In genomic region chr11:84637268-84637667, GRCm38 (mm10) we compare ENCODE assay signal across 19 mouse cellular contexts.
DNase-seq lines count a peak whose midpoint lies in the region; ATAC-seq and TF ChIP-seq lines count a peak whose summit lies in the region.
"Had no signal": no experiment of that assay in that cellular context is flagged by ENCODE, and none has a peak within 500 bp of the region (broad histone marks: within the 10 kb centered on the region; RNA-seq: fewer than 3 reads in every experiment).

No protein-coding gene starts in this region.

- peaks cover 2% of the 10 kb centered on the region; the same call in 1 of the 2 replicates for H3K27me3 ChIP-seq in embryonic facial prominence, embryonic 11.5 days (ENCODE audit: control insufficient read depth, insufficient read depth, low read length)
- H3K27me3 ChIP-seq in embryonic facial prominence, embryonic 10.5 days (replicated peaks; ENCODE audit: low read depth, poor library complexity, severe bottlenecking), result peaks cover 92% of the 10 kb centered on the region
- H3K27me3 ChIP-seq in forebrain, postnatal 0 days (ENCODE audit: insufficient read depth, low read length), result no peaks in the 10 kb centered on the region; the same call in 1 of the 2 replicates
- peaks cover 35% of the 10 kb centered on the region for H3K27me3 ChIP-seq in midbrain, embryonic 13.5 days

- no peak overlapping the region for H3K4me3 ChIP-seq in embryonic facial prominence, embryonic 11.5 days (ENCODE audit: low read depth, low read length)
- no peak overlapping the region for H3K4me3 ChIP-seq in embryonic facial prominence, embryonic 10.5 days
- no peak overlapping the region for H3K4me3 ChIP-seq in forebrain, postnatal 0 days (ENCODE audit: low read depth, low read length)
- no peak overlapping the region for H3K4me3 ChIP-seq in midbrain, embryonic 13.5 days (replicated peaks)
- H3K4me3 ChIP-seq: erythroblast, embryonic 14.5 days; heart, embryonic 13.5 days; layer of hippocampus, adult 2 months; limb, embryonic 13.5 days; myocyte had no signal

- H3K4me2 ChIP-seq in embryonic facial prominence, embryonic 11.5 days (ENCODE audit: low read depth, low read length), result no peak overlapping the region
- H3K4me2 ChIP-seq in forebrain, postnatal 0 days (ENCODE audit: low read depth), result no peak overlapping the region
- H3K4me2 ChIP-seq in midbrain, embryonic 13.5 days (replicated peaks), result no peak overlapping the region
- H3K4me2 ChIP-seq: heart, embryonic 13.5 days; limb, embryonic 13.5 days had no signal

- no peaks in the 10 kb centered on the region for H3K9me3 ChIP-seq in embryonic facial prominence, embryonic 11.5 days (replicated peaks; ENCODE audit: control insufficient read depth, low read length)
- no peaks in the 10 kb centered on the region for H3K9me3 ChIP-seq in embryonic facial prominence, embryonic 10.5 days
- no peaks in the 10 kb centered on the region for H3K9me3 ChIP-seq in forebrain, postnatal 0 days (ENCODE audit: low read length)
- H3K9me3 ChIP-seq in midbrain, embryonic 13.5 days, result no peaks in the 10 kb centered on the region
- H3K9me3 ChIP-seq: heart, embryonic 13.5 days; limb, embryonic 13.5 days had no signal

- no peak for TF ChIP-seq CTCF in brain, embryonic 14.5 days (IDR thresholded peaks at IDR 0.05; ENCODE audit: borderline replicate concordance, extremely low read depth, insufficient read depth, insufficient read length)
- no peak for TF ChIP-seq CTCF in forebrain, postnatal 0 days (IDR thresholded peaks at IDR 0.05; ENCODE audit: low read depth)

- 0 out of 2 replicates have a peak, but pooled peaks have one; percentile 22 for ATAC-seq in embryonic facial prominence, embryonic 11.5 days (replicated peaks; ENCODE audit: insufficient number of reproducible peaks, low FRiP score, low TSS enrichment, low read depth)
- peak; percentile 70 for ATAC-seq in forebrain, postnatal 0 days
- peak; percentile 83 for ATAC-seq in midbrain, embryonic 13.5 days
- ATAC-seq: liver, postnatal 0 days had no signal

- DNase-seq in embryonic facial prominence, embryonic 11.5 days (ENCODE audit: low spot score), result no peak
- no peak for DNase-seq in embryonic facial prominence, embryonic 10.5 days (ENCODE audit: low spot score)
- peak; percentile 92 for DNase-seq in brain, embryonic 14.5 days (ENCODE audit: low read depth)
- peak; percentile 32 for DNase-seq in forebrain, postnatal 0 days
- DNase-seq in ovary, postnatal 10 days (ENCODE audit: low spot score), result no peak
- DNase-seq in gastrocnemius, postnatal 4 days (ENCODE audit: low spot score in 2 of 2), result no peak
- DNase-seq in frontal cortex, postnatal 25 days (ENCODE audit: low spot score in 2 of 2), result no peak
- DNase-seq: adrenal gland, postnatal 10 days; cerebellum, postnatal 36 days; gastrocnemius, postnatal 10 days; liver, postnatal 0 days; thymus, adult 2 months had no signal

- H3K27ac ChIP-seq in embryonic facial prominence, embryonic 11.5 days (replicated peaks; ENCODE audit: low read depth, low read length), result no peak overlapping the region
- H3K27ac ChIP-seq in embryonic facial prominence, embryonic 10.5 days (replicated peaks), result no peak overlapping the region
- H3K27ac ChIP-seq in forebrain, postnatal 0 days (ENCODE audit: low read depth, low read length), result no peak overlapping the region
- H3K27ac ChIP-seq in midbrain, embryonic 13.5 days, result peak overlapping the region; percentile 64
- H3K27ac ChIP-seq: heart, embryonic 13.5 days; layer of hippocampus, adult 2 months; limb, embryonic 13.5 days; macrophage had no signal

- H3K9ac ChIP-seq in embryonic facial prominence, embryonic 11.5 days (replicated peaks; ENCODE audit: low read length), result no peak overlapping the region
- H3K9ac ChIP-seq in forebrain, postnatal 0 days, result no peak overlapping the region
- H3K9ac ChIP-seq in midbrain, embryonic 13.5 days (replicated peaks), result no peak overlapping the region
- H3K9ac ChIP-seq: heart, embryonic 13.5 days; limb, embryonic 13.5 days; liver, postnatal 0 days had no signal

- H3K4me1 ChIP-seq in embryonic facial prominence, embryonic 11.5 days (ENCODE audit: control insufficient read depth, insufficient read depth, low read length), result no peaks in the 10 kb centered on the region
- peaks cover 48% of the 10 kb centered on the region for H3K4me1 ChIP-seq in embryonic facial prominence, embryonic 10.5 days
- H3K4me1 ChIP-seq in forebrain, postnatal 0 days (ENCODE audit: insufficient read depth), result peaks cover 9% of the 10 kb centered on the region; the same call in 1 of the 2 replicates
- peaks cover 47% of the 10 kb centered on the region for H3K4me1 ChIP-seq in midbrain, embryonic 13.5 days (replicated peaks)

- 23% methylated on average over 8 of the region's 8 CpGs for WGBS in embryonic facial prominence, embryonic 11.5 days
- 22% methylated on average over 8 of the region's 8 CpGs for WGBS in embryonic facial prominence, embryonic 10.5 days
- 12% methylated on average over 8 of the region's 8 CpGs for WGBS in forebrain, postnatal 0 days
- 8% methylated on average over 8 of the region's 8 CpGs for WGBS in midbrain, embryonic 13.5 days

- TF ChIP-seq POLR2A in brain, embryonic 14.5 days (IDR thresholded peaks at IDR 0.05; ENCODE audit: borderline replicate concordance, extremely low read depth, insufficient read depth, insufficient read length, poor library complexity, severe bottlenecking), result no peak

- H3K36me3 ChIP-seq in embryonic facial prominence, embryonic 11.5 days (replicated peaks; ENCODE audit: control insufficient read depth, insufficient read depth, low read depth, low read length), result no peaks in the 10 kb centered on the region
- no peaks in the 10 kb centered on the region for H3K36me3 ChIP-seq in embryonic facial prominence, embryonic 10.5 days (replicated peaks)
- H3K36me3 ChIP-seq in forebrain, postnatal 0 days (ENCODE audit: insufficient read depth), result no peaks in the 10 kb centered on the region
- no peaks in the 10 kb centered on the region for H3K36me3 ChIP-seq in midbrain, embryonic 13.5 days
- H3K36me3 ChIP-seq: heart, embryonic 13.5 days; limb, embryonic 13.5 days had no signal

Comparison
In these comparisons a context has a peak if more than half of its experiments do, and no peak if none do; other contexts are left out.
1. ATAC-seq: peak in every context shown above with its lines; median percentile 83 in midbrain, embryonic 13.5 days; 70 in forebrain, postnatal 0 days; 22 in embryonic facial prominence, embryonic 11.5 days.
2. DNase-seq: peak in brain, embryonic 14.5 days (single experiment) and forebrain, postnatal 0 days (single experiment); none in embryonic facial prominence, embryonic 11.5 days (single experiment), embryonic facial prominence, embryonic 10.5 days (single experiment), ovary, postnatal 10 days (single experiment), gastrocnemius, postnatal 4 days (0 of 2) and frontal cortex, postnatal 25 days (0 of 2).